Mouse (Mus musculus) liver, embryonic 12.5 days (tissue): ENCODE measurements at regions not wholly inside any gene's neighbourhood (a gene's known extent, or its start where the extent isn't known, plus 50 kb on each side); places are given as distances from the start of the nearest gene placed in this dataset.
A peak's percentile ranks its signal among the peaks of the same experiment; 100 is the strongest.

Experiments
- ATAC-seq: fragments of 200-750 bp; cut with Nextera tagmentation; 2 replicates; pipeline ENCODE4 v1.8.0; 2017; ENCODE audit warnings: moderate number of reproducible peaks, mild to moderate bottlenecking, moderate library complexity
- H3K27ac ChIP-seq: fragments of 300-500 bp; sonication (generic); 2 replicates; pipeline ENCODE4 v1.5.1; 2016; ENCODE audit warnings: mild to moderate bottlenecking
- H3K27me3 ChIP-seq: fragments of 300-500 bp; sonication (generic); replicated peaks from 2 replicates; pipeline ENCODE4 v1.6.1; 2016; ENCODE audit warnings: mild to moderate bottlenecking, moderate library complexity
- H3K36me3 ChIP-seq: fragments of 300-500 bp; sonication (generic); 2 replicates; pipeline ENCODE4 v1.6.1; 2016; ENCODE audit warnings: mild to moderate bottlenecking, moderate library complexity
- H3K4me1 ChIP-seq: fragments of 300-500 bp; sonication (generic); 2 replicates; pipeline ENCODE4 v1.6.1; 2016
- H3K4me2 ChIP-seq: fragments of 300-500 bp; sonication (generic); 2 replicates; pipeline ENCODE4 v1.6.1; 2016; ENCODE audit warnings: mild to moderate bottlenecking, moderate library complexity
- H3K4me3 ChIP-seq: fragments of 300-500 bp; sonication (generic); 2 replicates; pipeline ENCODE4 v1.5.1; 2016; ENCODE audit warnings: mild to moderate bottlenecking, moderate library complexity
- H3K9ac ChIP-seq: fragments of 300-500 bp; sonication (generic); 2 replicates; pipeline ENCODE4 v1.6.1; 2016; ENCODE audit warnings: mild to moderate bottlenecking, moderate library complexity
- H3K9me3 ChIP-seq: fragments of 300-500 bp; sonication (generic); replicated peaks from 2 replicates; pipeline ENCODE4 v1.6.1; 2016; ENCODE audit warnings: mild to moderate bottlenecking, moderate library complexity
- WGBS: fragments of 180-500 bp; shearing (Covaris S2); methylation state at CpG from one replicate; pipeline ENCODE4 v1.1.7; 2016; ENCODE audit not compliant: insufficient replicate concordance; 5-methylcytosine and 5-hydroxymethylcytosine counted together

DNA sequence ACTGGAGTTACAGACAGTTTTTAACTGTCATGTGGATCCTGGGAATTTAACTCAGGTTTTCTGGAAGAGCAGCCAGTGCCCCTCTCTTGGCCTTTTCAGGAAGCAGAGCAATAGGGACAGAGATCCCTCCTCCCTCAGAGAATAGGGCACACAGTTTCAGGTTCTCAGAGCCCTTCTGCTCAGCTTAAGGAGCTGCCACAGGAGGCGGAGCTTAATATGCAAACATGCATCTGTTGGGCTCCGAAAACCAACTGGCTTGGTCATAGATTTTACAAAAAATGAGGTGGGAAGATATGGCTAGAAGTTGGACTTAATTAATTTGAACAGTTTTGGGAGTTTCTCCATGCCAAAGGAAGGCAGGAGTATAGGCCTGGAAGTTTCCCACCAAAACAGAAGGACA, 61.9 kb upstream of the Znrf2 start:
- no peaks in the 10 kb centered on the region for H3K36me3 ChIP-seq
- 0 out of 2 replicates have a peak, but pooled peaks cover 4% of the 10 kb centered on the region for H3K27me3 ChIP-seq
- H3K27ac ChIP-seq: no peak overlapping the region
- no peak for ATAC-seq
- H3K9ac ChIP-seq: no peak overlapping the region
- 64% methylated on average over 2 of the region's 2 CpGs for WGBS
- no peak overlapping the region for H3K4me2 ChIP-seq
- H3K4me3 ChIP-seq: no peak overlapping the region
- H3K4me1 ChIP-seq: 0 out of 2 replicates have a peak, but pooled peaks cover 1% of the 10 kb centered on the region
- H3K9me3 ChIP-seq: no peaks in the 10 kb centered on the region

DNA sequence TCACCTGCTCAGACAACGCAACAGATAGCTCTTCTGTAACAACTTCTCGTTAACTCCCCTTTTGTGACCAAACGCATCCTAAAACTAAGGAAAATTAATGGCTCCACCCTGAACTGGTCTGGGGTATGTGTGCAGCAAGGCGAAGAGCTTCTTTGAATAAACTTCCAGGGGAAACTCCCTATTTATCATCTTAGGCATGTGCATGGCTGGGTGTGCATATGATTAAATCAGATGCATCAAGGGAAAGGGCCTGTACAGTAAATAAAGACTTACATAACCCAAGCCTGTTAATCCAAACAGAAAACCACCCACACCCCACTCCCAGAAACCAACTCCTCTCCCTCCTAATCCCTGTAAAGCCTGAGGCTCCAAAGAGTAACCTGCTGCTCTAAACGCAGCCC, 59.2 kb upstream of the Znrf2 start:
- no peak for ATAC-seq
- Histone ChIP-seq H3K9me3 (no peaks in the 10 kb centered on the region), H3K9ac (no peak overlapping the region), H3K4me3 (no peak overlapping the region), H3K4me1 (peaks cover 16% of the 10 kb centered on the region), H3K27ac (no peak overlapping the region), H3K36me3 (no peaks in the 10 kb centered on the region), H3K27me3 (peaks cover 4% of the 10 kb centered on the region; the same call in 1 of the 2 replicates), H3K4me2 (no peak overlapping the region)
- 65% methylated on average over 5 of the region's 5 CpGs for WGBS

DNA sequence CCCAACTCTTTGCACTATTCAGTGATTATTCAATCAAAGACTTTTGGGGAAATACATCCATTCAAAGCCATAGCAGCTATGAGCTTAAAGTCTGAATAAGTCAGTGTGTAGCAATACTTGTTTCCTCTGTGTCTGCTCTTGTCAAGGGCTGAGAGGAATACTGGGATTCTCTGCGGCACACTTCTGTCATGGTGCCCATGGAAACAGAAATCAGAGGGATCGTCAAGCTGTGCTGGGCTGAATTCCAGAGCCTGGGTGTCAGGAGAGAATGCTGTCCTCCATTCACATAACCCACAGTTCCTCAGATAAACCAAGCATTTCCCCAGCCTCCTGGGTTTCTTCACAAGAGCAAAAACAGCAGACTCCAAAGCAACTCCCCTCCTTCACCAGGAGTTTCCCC, 58.6 kb upstream of the Znrf2 start:
- Histone ChIP-seq H3K4me2 (no peak overlapping the region), H3K4me3 (no peak overlapping the region), H3K36me3 (no peaks in the 10 kb centered on the region), H3K9me3 (no peaks in the 10 kb centered on the region), H3K4me1 (peaks cover 21% of the 10 kb centered on the region), H3K9ac (no peak overlapping the region), H3K27ac (no peak overlapping the region), H3K27me3 (peaks cover 4% of the 10 kb centered on the region; the same call in 1 of the 2 replicates)
- no peak for ATAC-seq
- WGBS: 56% methylated on average over 2 of the region's 2 CpGs

DNA sequence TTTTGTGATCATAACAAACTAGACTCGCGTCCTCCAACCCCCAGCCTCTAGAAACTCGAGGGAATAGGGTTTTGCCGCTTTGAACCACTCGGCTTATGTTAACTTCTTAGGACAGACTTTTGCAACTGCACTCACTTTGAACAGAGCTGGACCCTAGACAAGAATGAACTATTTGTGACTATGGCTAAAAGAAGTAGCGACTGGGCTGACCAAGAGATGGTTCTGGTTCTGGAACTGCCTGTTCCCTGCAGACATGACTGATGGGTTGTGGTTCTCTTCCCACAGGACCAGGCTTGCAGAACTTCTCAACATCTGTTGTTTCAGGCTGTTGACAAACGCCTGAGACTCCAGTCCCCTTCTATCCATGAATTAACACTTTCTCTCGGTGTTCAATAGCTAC, 57.5 kb upstream of the Znrf2 start:
- ATAC-seq: no peak
- H3K36me3 ChIP-seq: no peaks in the 10 kb centered on the region
- no peak overlapping the region for H3K4me2 ChIP-seq
- peaks cover 4% of the 10 kb centered on the region; the same call in 1 of the 2 replicates for H3K27me3 ChIP-seq
- no peak overlapping the region for H3K4me3 ChIP-seq
- no peak overlapping the region for H3K9ac ChIP-seq
- no peak overlapping the region for H3K27ac ChIP-seq
- H3K9me3 ChIP-seq: no peaks in the 10 kb centered on the region
- peaks cover 21% of the 10 kb centered on the region for H3K4me1 ChIP-seq
- WGBS: 54% methylated on average over 8 of the region's 8 CpGs

DNA sequence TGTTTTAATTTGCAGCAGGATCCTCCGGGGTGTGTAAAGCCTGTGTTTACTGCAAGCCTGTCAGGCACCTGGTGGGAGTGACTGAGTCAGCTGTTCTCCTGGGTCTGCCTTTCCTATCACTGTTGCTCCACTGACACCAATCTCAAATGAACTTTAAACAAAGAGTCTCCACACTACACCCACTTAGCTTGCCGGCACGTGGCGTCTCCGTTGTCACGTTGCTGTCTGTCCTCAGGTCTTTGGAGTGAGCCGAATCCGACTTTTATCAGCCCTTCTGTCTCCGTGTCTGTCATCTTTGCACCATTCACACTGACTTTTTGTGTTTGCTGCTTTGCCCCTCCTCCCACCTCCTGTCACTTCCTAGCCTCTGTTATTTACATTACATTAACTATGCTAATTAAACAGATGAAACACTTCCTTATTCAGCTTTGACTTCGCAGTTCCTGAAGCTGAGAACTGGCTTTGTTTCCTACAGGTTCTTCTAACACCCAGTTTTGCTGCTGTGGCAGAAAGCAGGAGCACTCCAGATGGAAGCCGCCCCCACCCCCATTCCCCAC, 56.7 kb upstream of the Znrf2 start:
- peaks cover 4% of the 10 kb centered on the region; the same call in 1 of the 2 replicates for H3K27me3 ChIP-seq
- WGBS: 3% methylated on average over 11 of the region's 11 CpGs
- H3K9ac ChIP-seq: no peak overlapping the region
- no peak overlapping the region for H3K27ac ChIP-seq
- 0 out of 2 replicates have a peak, but pooled peaks have one; percentile 35 for ATAC-seq
- peaks cover 21% of the 10 kb centered on the region for H3K4me1 ChIP-seq
- H3K4me2 ChIP-seq: peak overlapping the region; percentile 40
- no peak overlapping the region for H3K4me3 ChIP-seq
- no peaks in the 10 kb centered on the region for H3K9me3 ChIP-seq
- H3K36me3 ChIP-seq: no peaks in the 10 kb centered on the region

DNA sequence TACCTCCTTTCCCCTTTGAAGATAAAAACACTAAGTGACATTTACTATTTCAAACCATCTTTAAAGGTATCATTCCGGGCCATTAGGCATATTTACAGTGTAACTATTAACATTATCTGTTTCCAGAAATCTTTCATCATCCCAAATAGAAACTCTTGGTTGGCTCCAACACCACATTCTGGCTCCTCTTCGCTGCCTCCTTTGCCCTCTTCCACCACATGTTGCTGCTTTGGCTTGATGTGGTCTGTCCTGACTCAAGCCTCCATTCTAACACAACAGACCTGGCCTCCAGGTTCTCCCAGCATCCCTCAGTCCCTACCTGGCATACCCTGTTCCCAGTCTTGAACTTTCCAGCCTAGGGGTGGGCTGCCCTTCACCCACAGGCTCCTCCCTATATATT, 56.2 kb upstream of the Znrf2 start:
- no peak for ATAC-seq

DNA sequence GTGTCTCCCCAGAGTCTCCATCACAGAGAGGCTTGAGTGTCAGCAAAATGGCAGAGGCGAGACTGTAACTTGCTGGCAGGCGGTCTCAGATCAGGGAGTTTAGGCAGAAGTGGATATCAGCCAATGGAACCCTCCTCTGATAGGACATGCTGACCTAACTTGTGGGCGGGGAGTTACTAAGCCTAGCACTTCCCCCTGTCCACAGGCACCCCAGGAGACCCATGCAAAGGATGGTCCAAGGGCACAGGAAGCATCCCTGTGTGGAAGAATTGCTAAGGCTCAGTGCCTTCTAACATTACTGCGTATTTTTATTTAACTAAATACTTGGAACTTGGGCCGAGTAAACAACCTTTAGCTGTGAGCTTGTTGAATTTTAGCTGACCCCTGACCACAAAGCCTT, 54.7 kb upstream of the Znrf2 start:
- 34% methylated on average over 5 of the region's 5 CpGs for WGBS
- Histone ChIP-seq H3K4me3 (no peak overlapping the region), H3K36me3 (no peaks in the 10 kb centered on the region), H3K27ac (no peak overlapping the region), H3K4me1 (peaks cover 21% of the 10 kb centered on the region), H3K4me2 (no peak overlapping the region), H3K27me3 (peaks cover 4% of the 10 kb centered on the region; the same call in 1 of the 2 replicates), H3K9me3 (no peaks in the 10 kb centered on the region), H3K9ac (no peak overlapping the region)
- ATAC-seq: no peak

More for the DNA sequence above, 56.2 kb upstream of the Znrf2 start:
- H3K36me3 ChIP-seq: no peaks in the 10 kb centered on the region
- H3K9ac ChIP-seq: no peak overlapping the region
- H3K9me3 ChIP-seq: no peaks in the 10 kb centered on the region
- no peak overlapping the region for H3K4me2 ChIP-seq
- peaks cover 21% of the 10 kb centered on the region for H3K4me1 ChIP-seq
- H3K27me3 ChIP-seq: peaks cover 4% of the 10 kb centered on the region; the same call in 1 of the 2 replicates
- H3K4me3 ChIP-seq: no peak overlapping the region
- WGBS: 46% methylated on average over 2 of the region's 2 CpGs
- H3K27ac ChIP-seq: no peak overlapping the region

DNA sequence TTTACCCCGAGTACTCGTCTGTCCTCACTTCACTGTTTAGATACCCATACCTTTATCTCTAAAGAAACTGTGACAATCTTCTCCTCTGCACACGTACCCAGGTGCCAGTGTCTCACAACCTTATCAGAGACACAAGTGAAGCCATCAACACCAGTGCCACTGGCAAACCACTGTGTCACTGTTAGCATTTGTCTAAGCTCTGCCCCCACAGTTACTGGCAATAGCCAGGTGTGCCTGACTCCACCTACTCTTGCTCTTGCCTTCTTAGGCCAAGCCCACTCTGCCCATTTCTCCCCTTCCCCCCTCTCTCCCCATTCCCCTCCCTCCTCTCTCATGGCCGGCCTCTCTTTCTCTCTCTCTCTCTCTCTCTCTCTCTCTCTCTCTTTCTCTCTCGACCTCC, 54.2 kb upstream of the Znrf2 start:
- H3K4me1 ChIP-seq: peaks cover 21% of the 10 kb centered on the region

DNA sequence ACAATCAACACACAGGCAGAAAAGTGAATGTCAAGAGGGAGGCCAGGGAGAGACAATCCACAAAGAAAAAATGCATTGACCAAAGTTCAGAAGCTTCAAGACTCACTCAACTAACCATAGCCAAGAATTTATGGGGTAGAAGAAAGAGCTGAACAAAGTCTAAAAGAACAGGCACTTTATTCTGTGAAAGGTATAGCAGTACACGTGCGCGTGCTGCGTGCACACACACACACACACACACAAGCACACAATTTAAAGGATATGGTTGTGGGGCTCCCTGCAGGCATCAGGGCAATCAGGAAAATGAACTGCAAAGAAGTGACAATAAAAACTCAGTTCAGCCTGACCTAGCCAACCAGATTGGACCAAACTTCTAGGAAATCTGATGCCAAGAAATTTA, 53.0 kb upstream of the Znrf2 start:
- Histone ChIP-seq H3K36me3 (no peaks in the 10 kb centered on the region), H3K4me1 (peaks cover 21% of the 10 kb centered on the region), H3K9ac (no peak overlapping the region), H3K4me2 (no peak overlapping the region), H3K27ac (no peak overlapping the region), H3K9me3 (no peaks in the 10 kb centered on the region), H3K4me3 (no peak overlapping the region), H3K27me3 (peaks cover 3% of the 10 kb centered on the region; the same call in 1 of the 2 replicates)
- WGBS: 90% methylated on average over 4 of the region's 4 CpGs
- ATAC-seq: no peak

More for the DNA sequence above, 54.2 kb upstream of the Znrf2 start:
- ATAC-seq: 0 out of 2 replicates have a peak, but pooled peaks have one; percentile 24
- Histone ChIP-seq H3K36me3 (no peaks in the 10 kb centered on the region), H3K27me3 (peaks cover 4% of the 10 kb centered on the region; the same call in 1 of the 2 replicates), H3K9ac (no peak overlapping the region), H3K27ac (no peak overlapping the region), H3K4me3 (no peak overlapping the region), H3K9me3 (no peaks in the 10 kb centered on the region), H3K4me2 (no peak overlapping the region)
- WGBS: 11% methylated on average over 5 of the region's 5 CpGs

DNA sequence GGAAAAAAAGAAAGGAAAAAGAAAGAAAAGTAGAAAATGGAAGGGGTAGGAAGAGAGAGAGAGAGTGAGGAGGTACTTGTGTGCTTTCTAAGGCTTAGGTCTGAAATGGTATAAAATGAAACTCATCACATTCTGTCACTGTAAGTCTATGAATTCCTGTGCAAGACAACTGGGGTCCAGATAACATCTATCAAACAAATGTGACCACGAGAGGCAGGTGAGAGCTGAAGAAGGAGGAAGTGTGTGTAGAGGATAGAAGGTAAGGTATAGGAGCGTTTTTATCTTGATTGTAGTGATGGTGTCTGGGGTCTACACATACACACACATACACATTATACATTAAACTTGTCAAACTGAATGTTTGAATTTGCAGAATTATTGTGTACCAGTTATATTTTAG, 51.0 kb upstream of the Znrf2 start:
- WGBS: 49% methylated on average over 2 of the region's 2 CpGs
- no peak overlapping the region for H3K4me2 ChIP-seq
- no peak for ATAC-seq
- no peak overlapping the region for H3K4me3 ChIP-seq
- peaks cover 15% of the 10 kb centered on the region for H3K4me1 ChIP-seq
- H3K27ac ChIP-seq: no peak overlapping the region
- no peaks in the 10 kb centered on the region for H3K9me3 ChIP-seq
- no peak overlapping the region for H3K9ac ChIP-seq
- H3K27me3 ChIP-seq: no peaks in the 10 kb centered on the region; the same call in 1 of the 2 replicates
- no peaks in the 10 kb centered on the region for H3K36me3 ChIP-seq

DNA sequence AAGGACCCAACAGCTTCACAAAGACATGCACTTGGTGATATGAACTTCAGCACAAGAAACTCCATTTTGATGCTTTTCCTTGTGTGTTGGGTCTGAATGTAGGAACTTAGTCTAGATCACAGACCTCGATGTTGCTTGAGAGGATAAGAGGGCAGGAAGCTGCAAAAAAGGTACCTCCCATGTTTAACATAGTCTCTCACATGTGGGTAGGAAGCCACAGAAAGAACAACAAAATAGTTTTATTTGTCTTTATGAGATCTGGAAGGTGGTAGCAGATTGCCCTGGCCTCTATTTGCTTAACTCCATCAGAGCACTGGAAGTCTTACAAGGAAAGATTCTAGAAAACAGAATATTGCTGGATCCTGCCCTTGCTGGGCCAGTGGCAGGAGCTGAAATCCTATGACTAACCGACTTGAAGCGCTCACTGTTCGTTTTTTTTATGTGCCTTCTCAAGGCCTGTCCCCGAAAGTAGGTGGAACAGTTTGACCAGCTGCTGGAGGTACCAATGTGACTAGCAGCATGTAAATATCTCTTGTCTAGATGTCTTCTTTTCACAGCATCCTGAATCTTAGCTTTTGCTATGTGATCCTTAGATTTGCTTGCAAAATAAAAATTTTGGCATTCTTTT, 50.1 kb upstream of the Znrf2 start:
- no peak for ATAC-seq
- Histone ChIP-seq H3K27ac (no peak overlapping the region), H3K36me3 (no peaks in the 10 kb centered on the region), H3K4me2 (no peak overlapping the region), H3K4me1 (peaks cover 14% of the 10 kb centered on the region), H3K4me3 (no peak overlapping the region), H3K27me3 (no peaks in the 10 kb centered on the region; the same call in 1 of the 2 replicates), H3K9ac (no peak overlapping the region), H3K9me3 (no peaks in the 10 kb centered on the region)
- WGBS: 64% methylated on average over 5 of the region's 5 CpGs
